Mouse (Mus musculus) 3134 (cell line): Measurements from ENCODE around the gene Dnajc7.
"Not testable (repeated sequence)": the region's sequence is repeated elsewhere in the genome, so short reads cannot be mapped to it uniquely, and the experiment has no call there.

ENCODE experiments used
- DNase-seq: peaks from one replicate; pipeline ENCODE4 v3.0.0-alpha.2; 2011; ENCODE audit warnings: low spot score; ENCODE audit not compliant: insufficient read length; ENCODE audit errors: extremely low read depth

Dnajc7 gene

GRCm38 (mm10) chr11:100616836-100617235 is 3.1 kb downstream of the Dnajc7 start:
- not testable (repeated sequence) for DNase-seq

GRCm38 (mm10) chr11:100616332-100616731 is 3.6 kb downstream of the Dnajc7 start:
- DNase-seq = no peak

DNA sequence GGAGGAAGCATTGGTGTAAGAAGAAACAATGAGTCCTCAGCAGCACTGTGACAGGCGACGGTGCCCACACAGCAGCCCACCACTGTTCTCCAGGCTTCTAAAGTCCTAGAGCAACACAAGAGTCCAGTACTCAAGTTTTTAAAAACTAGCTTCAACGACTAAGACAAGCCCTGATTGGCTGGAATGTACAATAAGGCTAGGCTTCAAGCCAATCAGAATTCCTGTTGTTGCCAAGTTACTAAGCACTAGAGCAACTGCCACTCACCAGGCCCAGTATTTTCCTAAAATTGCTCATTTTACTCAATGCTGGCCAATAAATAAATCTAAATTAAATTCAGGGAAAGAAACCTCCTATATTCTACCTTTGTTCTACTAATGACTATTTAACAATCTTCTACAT is 6.7 kb downstream of the Dnajc7 start:
- DNase-seq = no peak

DNA sequence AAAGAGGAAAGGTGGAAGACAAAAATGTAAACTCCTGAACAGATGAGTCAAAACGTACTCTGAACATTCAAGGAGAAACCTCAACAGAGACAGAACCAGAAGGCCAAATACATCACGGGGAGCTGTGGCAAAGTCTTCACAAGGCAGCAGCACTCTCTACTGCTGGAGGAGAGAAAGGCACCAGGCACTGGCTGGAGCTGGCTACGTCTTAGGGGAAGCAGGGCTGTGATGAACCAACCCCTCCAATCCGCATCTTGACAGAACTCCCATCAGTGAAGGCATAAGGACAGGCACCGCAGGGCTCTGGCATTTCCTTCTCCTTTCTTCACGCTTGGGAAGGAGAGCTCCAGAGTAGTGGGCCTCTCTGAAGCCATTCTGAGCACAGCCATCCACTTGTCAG is 8.3 kb downstream of the Dnajc7 start:
- DNase-seq = no peak

GRCm38 (mm10) chr11:100609997-100610680 is 9.8 kb downstream of the Dnajc7 start:
- no peak for DNase-seq

GRCm38 (mm10) chr11:100609355-100609996 is 10.5 kb downstream of the Dnajc7 start:
- DNase-seq = no peak

GRCm38 (mm10) chr11:100608796-100609195 is 11.2 kb downstream of the Dnajc7 start:
- DNase-seq = no peak

GRCm38 (mm10) chr11:100607121-100607520 is 12.8 kb downstream of the Dnajc7 start:
- no peak for DNase-seq

GRCm38 (mm10) chr11:100605451-100605850 is 14.5 kb downstream of the Dnajc7 start:
- no peak for DNase-seq

- no peak for DNase-seq
These were observed 15.5 kb downstream of the Dnajc7 start for GRCm38 (mm10) chr11:100604321-100605005.

GRCm38 (mm10) chr11:100603813-100604212 is 16.2 kb downstream of the Dnajc7 start:
- DNase-seq = no peak

GRCm38 (mm10) chr11:100603155-100603554 is 16.8 kb downstream of the Dnajc7 start:
- DNase-seq = no peak

DNA sequence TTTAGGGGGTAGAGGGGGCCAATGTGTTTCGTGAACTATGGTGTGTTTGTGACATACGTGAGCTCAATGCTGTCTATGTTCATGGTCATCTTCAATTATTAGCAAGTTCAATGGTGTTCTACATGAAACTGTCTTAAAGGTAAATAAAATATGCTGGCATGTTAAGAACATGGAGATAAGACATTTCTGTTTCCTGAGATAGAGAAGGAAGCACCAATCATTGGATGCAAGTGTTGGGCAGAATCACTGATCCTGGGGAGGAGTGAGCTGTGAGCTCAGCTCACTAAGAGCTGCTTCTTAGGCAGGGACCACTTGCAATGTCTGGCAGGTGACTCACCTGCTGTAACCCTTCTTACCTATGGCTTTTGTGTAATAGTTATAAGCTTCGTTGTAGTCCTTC is 18.6 kb downstream of the Dnajc7 start:
- DNase-seq = no peak

DNA sequence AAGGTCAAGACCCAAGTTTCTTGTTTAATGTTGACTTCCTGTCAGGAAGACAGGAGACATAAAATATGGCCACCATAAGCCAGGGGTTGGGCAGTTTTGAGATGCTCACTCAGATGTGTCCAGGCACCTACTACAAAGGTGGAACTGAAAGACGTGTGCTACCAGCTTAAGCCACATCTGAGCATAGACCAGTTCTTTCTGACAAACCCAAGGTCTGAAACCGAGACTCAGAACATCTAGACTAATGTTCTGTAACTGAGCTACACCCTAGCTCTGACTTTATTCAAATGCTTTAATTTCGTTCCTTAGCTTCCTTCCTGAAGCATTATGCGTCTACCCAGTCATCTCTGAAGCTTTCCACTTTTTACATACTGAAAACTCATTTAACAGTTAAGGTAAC is 21.9 kb downstream of the Dnajc7 start:
- DNase-seq = no peak

DNA sequence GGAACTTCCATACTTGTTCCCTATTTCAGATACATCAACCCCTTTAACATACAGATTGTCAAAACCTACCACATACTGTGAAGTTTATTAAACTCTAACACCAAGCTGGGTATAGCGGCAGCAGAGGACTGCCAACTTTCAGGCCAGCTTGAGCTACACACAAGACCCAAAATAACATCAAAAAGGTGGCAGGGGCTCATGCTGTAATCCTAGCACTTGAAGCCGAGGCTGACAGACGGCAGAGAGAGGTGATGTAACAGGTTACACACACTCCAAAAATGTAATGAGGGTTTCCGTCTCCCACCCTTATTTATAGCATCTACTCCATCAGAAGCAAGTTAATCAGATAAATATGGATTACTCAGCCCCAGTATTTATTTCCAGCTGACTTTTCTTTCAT is 24.4 kb downstream of the Dnajc7 start:
- no peak for DNase-seq

GRCm38 (mm10) chr11:100594608-100595007 is 25.4 kb downstream of the Dnajc7 start:
- DNase-seq = no peak

GRCm38 (mm10) chr11:100592346-100593046 is 27.5 kb downstream of the Dnajc7 start:
- no peak for DNase-seq

DNA sequence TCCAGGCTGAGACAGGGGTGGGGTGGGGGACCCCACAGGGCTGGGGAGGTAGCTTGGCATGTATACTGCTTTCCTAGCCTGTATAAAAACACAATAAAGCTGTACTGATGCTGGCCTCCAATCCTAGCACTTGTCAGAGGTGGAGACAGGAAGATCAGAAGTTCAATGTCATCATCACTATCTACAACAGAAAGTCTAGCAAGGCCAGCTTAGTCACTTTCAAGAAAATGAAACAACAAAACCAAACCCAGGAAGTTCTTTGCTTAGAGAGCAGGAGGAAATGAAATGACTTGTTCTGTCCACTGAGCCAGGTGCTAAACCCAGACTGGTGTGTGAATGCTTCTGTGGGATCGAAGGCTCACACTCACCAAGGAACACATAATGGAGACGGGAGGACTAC is 31.5 kb downstream of the Dnajc7 start:
- no peak for DNase-seq

DNA sequence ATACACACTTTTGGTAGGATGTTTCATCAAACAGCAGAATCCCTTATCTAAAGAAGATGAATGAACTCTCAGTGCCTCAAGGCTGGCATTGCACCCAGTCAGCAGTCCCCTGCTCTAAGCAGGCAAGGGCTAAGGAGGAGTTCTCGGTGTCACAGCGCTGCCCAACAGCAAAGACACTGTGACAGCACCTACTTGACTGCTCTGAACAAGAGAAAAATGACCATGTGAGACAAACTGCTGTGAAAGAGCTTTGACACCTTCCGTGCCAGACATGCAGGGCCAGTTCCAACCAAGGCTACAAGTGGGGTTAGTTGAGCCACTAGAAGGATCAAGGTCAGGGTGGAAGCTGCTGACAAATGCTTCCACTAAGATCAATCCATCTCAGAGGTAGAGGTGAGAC is 34.8 kb downstream of the Dnajc7 start:
- no peak for DNase-seq

DNA sequence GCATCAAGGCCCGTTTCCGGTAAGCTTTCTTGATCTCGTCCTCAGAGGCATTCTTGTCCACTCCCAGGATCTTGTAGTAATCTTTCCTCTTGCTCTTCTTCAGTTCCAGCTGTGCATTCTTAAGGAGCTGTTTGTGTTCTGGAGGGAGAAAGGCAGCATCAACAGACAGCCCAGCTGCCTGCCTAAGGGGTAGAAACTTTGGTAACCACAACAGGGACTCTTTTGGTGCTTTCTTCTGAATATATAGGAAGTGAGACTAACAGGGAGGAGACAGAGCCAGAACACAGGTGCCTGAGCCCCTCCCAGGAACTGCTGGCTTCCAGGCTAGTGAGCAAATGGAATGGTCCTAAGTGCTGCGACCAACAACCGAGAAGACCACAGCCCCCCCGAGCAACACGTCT is 35.4 kb downstream of the Dnajc7 start:
- DNase-seq = no peak

GRCm38 (mm10) chr11:100582836-100583235 is 37.1 kb downstream of the Dnajc7 start:
- no peak for DNase-seq
